Mouse (Mus musculus) large intestine, adult 2 months (tissue): ENCODE data around the gene Jade1. TPM values are rescaled to one million over a fixed set of nuclear protein-coding genes. Genes with fewer than 3 reads are reported as not detected.

Experiments
- DNase-seq: peaks from one replicate; pipeline ENCODE4 v3.0.0-alpha.2; 2012; ENCODE audit warnings: low read depth, low spot score
- WGBS: fragments of 180-500 bp; shearing (Covaris S2); methylation state at CpG from one replicate; pipeline ENCODE4 v1.1.7; 2018; 5-methylcytosine and 5-hydroxymethylcytosine counted together
- polyA plus RNA-seq: library from polyadenylated mRNA; depleted of rRNA; stranded (reverse); fragments of >200 nt; gene quantifications from 2 replicates; pipeline ENCODE4 v1.2.3, GENCODE M21; 2012

Jade1 gene
- polyA plus RNA-seq, 1 experiment, result 5.8 TPM

GRCm38 (mm10) chr3:41544451-41544850 lies 11.1 kb upstream of the Jade1 start:
- WGBS, result 49% methylated on average over 7 of the region's 7 CpGs
- no peak for DNase-seq

- DNase-seq, result no peak
- 96% methylated on average over 5 of the region's 5 CpGs for WGBS
These were observed 8.2 kb upstream of the Jade1 start for GRCm38 (mm10) chr3:41547289-41547688.

GRCm38 (mm10) chr3:41548238-41548637 lies 7.3 kb upstream of the Jade1 start:
- WGBS, result 82% methylated on average over 4 of the region's 4 CpGs
- DNase-seq, result no peak

GRCm38 (mm10) chr3:41551671-41552070 lies 3.9 kb upstream of the Jade1 start:
- no peak for DNase-seq
- whole genome bisulfite sequencing, result 74% methylated on average over 3 of the region's 3 CpGs

GRCm38 (mm10) chr3:41552777-41553548 lies 2.6 kb upstream of the Jade1 start:
- DNase-seq, result no peak
- 62% methylated on average over 11 of the region's 11 CpGs for WGBS

- WGBS, result 86% methylated on average over 4 of the region's 4 CpGs
These were observed 1.9 kb upstream of the Jade1 start for GRCm38 (mm10) chr3:41553681-41554080.

GRCm38 (mm10) chr3:41554480-41555475 lies 753 bp upstream of the Jade1 start:
- no peak for DNase-seq
- WGBS, result 86% methylated on average over 24 of the region's 24 CpGs

More at GRCm38 (mm10) chr3:41553681-41554080, 1.9 kb upstream of the Jade1 start:
- no peak for DNase-seq

GRCm38 (mm10) chr3:41556451-41557266 lies 1.1 kb downstream of the Jade1 start:
- WGBS, result 98% methylated on average over 7 of the region's 11 CpGs
- no peak for DNase-seq

GRCm38 (mm10) chr3:41557267-41557995 lies 1.9 kb downstream of the Jade1 start:
- WGBS, result 88% methylated on average over 19 of the region's 19 CpGs
- no peak for DNase-seq

- WGBS, result 88% methylated on average over 6 of the region's 6 CpGs
These were observed 5.0 kb downstream of the Jade1 start for GRCm38 (mm10) chr3:41560489-41560888.

GRCm38 (mm10) chr3:41561787-41562186 lies 6.3 kb downstream of the Jade1 start:
- DNase-seq, result no peak
- 93% methylated on average over 5 of the region's 5 CpGs for WGBS

More at GRCm38 (mm10) chr3:41560489-41560888, 5.0 kb downstream of the Jade1 start:
- no peak for DNase-seq

- DNase-seq, result peak; percentile 24
- under 1% methylated on average over 81 of the region's 81 CpGs for WGBS
These were observed 7.8 kb downstream of the Jade1 start for GRCm38 (mm10) chr3:41563211-41563931.

- under 1% methylated on average over 7 of the region's 7 CpGs for WGBS
- no peak for DNase-seq
These were observed 8.5 kb downstream of the Jade1 start for GRCm38 (mm10) chr3:41563997-41564396.

GRCm38 (mm10) chr3:41564471-41565213 lies 9.1 kb downstream of the Jade1 start:
- DNase-seq, result no peak
- WGBS, result under 1% methylated on average over 56 of the region's 60 CpGs

GRCm38 (mm10) chr3:41565410-41565823 lies 9.9 kb downstream of the Jade1 start:
- WGBS, result under 1% methylated on average over 57 of the region's 61 CpGs
- no peak for DNase-seq

GRCm38 (mm10) chr3:41565955-41566354 lies 10.4 kb downstream of the Jade1 start:
- WGBS, result 1% methylated on average over 26 of the region's 26 CpGs
- no peak for DNase-seq

- WGBS, result 72% methylated on average over 5 of the region's 5 CpGs
These were observed 14.4 kb downstream of the Jade1 start for GRCm38 (mm10) chr3:41569943-41570342.

GRCm38 (mm10) chr3:41572131-41572530 lies 16.6 kb downstream of the Jade1 start:
- no peak for DNase-seq
- WGBS, result 53% methylated on average over 4 of the region's 4 CpGs

More at GRCm38 (mm10) chr3:41569943-41570342, 14.4 kb downstream of the Jade1 start:
- no peak for DNase-seq
